Mouse (Mus musculus): Measurements from ENCODE around the gene Vps25. TPM values are rescaled to one million over a fixed set of nuclear protein-coding genes. Genes with fewer than 3 reads are reported as not detected.

Gene Vps25
- total RNA-seq, 2 experiments from 2014 or later, result 46.1 to 46.8 TPM

- no peak for DNase-seq (ENCODE audit: low spot score)
These were observed 18.9 kb downstream of the Vps25 start for GRCm38 (mm10) chr11:101272446-101272845.

DNA sequence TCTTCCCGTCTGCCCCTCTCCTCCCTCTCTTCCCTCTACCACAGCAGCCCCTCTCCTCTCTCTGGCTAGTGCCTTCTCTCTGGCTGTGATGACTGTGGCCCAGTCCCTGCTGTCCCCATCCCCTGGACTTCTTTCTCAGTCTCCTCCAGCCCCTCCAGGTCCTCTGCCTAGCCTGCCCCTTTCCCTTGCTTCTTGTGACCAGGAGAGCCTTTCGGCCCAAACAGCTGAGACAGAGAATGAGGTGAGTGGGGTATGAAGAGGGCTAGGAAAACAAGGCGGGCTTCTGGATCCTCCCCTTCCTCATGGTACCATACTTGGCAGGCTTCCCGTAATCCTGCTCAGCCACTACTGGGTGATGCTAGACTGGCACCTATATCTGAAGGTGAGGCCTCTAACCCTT, 21.8 kb downstream of the Vps25 start:
- no peak for DNase-seq (ENCODE audit: low spot score)

- DNase-seq (ENCODE audit: low spot score), result no peak
These were observed 23.0 kb downstream of the Vps25 start for GRCm38 (mm10) chr11:101276319-101277070.

GRCm38 (mm10) chr11:101277381-101278222, 24.1 kb downstream of the Vps25 start:
- DNase-seq (ENCODE audit: low spot score), result no peak

DNA sequence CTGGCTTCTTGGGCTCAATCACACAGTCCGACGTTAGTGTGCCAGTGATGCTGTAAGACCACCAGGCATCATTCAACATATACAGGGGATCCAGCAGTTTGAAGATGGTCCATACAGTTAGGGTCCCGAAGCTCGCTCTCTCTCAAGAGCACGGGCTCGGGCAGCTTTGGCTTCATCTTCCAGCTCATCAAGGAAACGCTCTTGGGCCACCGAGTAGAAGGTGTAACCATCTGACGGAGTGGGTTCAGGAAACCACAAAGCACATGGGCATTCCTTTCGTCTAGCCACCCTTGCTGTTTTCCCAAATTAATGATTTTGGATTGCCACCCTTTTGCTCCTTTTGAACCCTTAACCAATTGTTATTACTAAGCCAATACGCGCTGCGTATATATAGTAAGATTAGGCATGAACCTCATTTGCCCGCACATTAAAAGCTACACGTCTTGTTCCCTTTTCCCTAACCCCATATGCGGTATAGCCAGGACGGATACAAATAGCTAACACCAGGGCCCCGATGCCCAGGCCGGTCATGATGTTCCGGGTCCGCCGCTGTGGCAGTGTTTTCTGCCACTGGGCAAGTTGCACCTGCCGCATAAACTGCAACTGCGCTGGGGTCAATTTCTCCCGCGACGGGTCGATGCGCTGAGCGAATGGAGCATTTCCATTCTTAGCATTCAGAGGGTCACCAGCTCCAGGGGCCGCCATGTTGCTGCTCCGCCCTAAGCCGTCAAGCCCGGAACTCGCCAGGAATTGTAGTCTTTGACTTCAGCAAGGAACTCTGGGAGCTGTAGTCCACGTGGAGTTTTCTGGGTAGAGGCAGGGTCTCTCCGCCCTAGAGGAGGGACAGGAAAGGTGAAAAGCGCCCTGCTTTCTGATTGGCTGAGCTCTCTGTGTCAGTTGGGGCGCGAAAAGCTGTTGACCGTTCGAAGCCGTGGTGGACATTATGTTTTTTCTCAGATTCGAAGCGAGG, 25.0 kb downstream of the Vps25 start, which contains the start of the genes Cntd1 and Coa3:
TSS of gene Cntd1 (plus strand) at position 790 of the 970 bp plus-strand sequence.
TSS of gene Coa3 (minus strand) at position 892 of the 970 bp plus-strand sequence.
- DNase-seq (ENCODE audit: low spot score), result peak; percentile 88

DNA sequence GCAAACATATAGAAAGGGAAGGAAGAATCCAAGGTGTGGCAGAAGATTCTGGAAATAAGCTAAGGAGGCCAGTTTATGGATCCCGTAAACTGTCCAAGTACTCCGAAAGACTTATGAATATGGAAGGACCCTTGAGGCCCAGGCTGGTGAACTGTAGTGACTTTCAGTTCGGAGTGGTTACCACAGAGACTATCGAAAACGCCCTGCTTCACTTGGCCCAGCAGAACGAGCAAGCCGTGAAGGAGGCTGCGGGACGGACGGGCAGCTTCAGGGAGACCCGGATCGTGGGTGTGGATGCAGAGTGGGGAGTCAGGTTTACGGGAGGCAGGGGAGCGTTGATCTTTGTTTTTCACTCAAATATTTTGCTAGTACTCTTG, 25.7 kb downstream of the Vps25 start:
- no peak for DNase-seq (ENCODE audit: low spot score)

DNA sequence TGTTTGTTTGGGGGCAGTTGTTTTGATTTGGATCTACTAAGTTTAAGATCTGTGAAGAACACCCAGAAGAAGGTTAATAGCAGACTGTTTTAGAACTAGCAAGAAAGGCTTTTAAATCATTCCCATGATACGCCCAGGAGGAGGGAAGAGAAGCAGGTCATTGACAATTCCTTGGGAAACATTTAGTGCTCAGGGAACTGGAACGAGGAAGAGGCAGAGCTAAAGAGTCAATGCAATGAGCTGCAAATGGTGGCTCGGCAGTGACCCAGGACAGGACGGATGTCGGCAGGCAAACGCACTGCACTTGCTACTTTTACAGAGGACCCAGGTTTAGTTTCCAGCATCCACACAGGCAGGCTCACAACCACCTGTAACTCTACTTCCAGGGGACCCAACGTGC, 27.3 kb downstream of the Vps25 start:
- no peak for DNase-seq (ENCODE audit: low spot score)

- no peak for DNase-seq (ENCODE audit: low spot score)
These were observed 29.4 kb downstream of the Vps25 start for GRCm38 (mm10) chr11:101282896-101283295.

GRCm38 (mm10) chr11:101283805-101284204, 30.3 kb downstream of the Vps25 start:
- DNase-seq (ENCODE audit: low spot score), result no peak

GRCm38 (mm10) chr11:101287306-101287705, 33.8 kb downstream of the Vps25 start:
- DNase-seq (ENCODE audit: low spot score), result no peak

DNA sequence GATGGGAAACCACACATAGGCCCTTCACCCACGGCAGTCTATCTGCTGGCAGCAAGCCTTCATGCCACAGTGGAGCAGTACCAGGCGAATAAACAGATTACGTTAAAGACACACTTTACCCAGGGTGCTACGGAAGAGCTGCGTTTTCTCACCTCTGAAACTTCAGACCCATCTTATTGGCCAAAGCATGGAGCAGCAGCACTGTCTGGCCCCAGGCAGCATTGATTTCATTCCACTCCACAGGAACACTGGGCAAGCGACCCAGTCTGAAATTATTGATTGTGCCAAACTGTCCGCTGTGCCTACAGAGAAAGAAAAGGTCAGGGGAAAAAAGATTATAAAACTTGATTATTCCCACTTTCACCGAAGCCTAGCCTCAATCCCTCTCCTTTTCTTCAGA, 37.7 kb downstream of the Vps25 start:
- DNase-seq (ENCODE audit: low spot score), result no peak

- no peak for DNase-seq (ENCODE audit: low spot score)
These were observed 41.7 kb downstream of the Vps25 start for GRCm38 (mm10) chr11:101295191-101295590.

DNA sequence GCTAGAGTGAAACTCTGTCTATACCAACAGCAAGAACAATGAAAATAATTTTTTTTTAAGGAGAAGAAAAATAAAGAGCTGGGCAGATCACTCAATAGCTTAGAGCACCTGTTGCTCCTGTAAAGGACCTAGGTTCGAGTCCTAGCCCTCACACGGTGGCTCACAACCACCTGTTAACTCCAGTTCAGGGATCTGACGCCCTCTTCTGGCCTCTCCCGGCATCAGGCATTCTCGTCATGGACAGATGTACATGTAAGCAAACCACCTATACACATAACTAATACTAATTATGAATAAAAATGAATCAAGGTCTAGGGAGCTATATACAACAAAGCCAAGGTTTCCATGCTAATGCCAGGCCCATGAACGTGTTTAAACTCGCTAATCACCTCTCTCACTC, 47.4 kb downstream of the Vps25 start:
- DNase-seq (ENCODE audit: low spot score), result no peak

DNA sequence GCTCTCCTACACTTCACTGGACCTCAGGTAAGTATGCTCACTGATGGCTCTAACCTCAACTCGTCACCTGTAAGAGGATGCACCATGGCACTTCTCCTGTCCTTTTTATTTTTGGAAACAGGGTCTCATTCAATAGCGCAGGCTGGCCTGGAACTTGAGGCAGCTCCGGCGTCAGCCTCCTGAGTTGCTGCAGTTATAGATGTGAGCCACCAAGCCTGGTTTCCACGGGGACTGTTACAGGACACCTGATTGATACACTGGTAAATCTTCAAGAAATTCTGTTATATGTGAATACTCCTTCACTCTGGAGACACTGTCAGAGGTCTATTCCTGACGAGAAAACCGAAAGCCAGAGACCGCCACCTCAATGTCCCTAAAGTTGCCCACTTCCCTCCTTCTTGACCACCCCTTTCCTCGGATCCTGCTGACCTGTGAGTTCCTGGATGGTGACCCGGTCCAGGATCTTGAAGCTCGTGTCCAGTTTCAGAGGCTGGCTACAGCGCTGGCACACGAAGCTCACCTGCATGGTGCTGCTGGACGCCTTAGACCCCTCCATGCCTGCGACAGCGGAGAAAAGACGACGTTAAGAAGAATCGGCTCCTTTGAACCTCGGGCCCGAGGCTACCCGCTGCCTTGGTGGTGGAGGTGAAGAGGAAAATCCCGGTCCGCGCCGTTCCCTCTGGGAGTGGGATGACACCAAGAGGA, 47.9 kb downstream of the Vps25 start:
- no peak for DNase-seq (ENCODE audit: low spot score)

DNA sequence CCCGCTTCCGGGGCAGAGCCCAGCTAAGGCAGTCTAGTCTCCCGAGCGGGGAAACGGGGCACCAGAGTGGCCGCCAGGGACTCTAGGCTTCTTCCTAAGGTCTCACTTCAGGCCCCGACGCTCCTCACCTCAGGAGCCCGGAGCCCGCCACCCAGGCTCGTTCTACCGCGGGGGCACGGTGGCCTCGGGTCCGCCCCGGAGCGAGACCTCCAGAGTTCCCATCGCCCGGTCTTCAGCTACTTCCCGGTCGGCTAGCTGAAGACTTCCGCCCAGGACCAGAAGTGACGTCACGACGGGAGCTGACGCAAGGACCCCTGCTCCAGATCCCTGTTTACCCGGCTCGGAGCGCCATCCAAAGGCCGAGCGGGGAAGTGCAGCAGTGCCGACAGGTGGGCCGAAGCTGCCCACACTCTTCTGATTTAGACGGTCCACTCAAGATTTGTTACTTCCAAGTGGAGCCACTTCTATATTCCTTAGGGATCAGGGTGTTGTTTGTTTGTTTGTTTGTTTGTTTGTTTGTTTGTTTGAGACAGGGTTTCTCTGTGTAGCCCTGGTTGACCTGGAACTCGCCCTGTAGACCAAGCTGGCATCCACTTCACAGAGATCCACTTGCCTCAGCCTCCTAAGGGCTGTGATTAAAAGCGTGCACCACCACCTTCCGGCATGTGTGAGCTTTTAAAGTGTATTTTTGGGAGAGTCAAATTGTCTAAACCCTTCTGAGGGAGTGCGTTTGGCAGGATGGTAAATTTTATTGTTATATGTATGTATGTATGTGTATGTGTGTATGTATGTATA, 48.7 kb downstream of the Vps25 start, which contains the start of gene Becn1:
TSS of gene Becn1 (minus strand) at position 283 of the 795 bp plus-strand sequence.
- DNase-seq (ENCODE audit: low spot score), result peak; percentile 96

- DNase-seq (ENCODE audit: low spot score), result no peak
These were observed 54.2 kb downstream of the Vps25 start for GRCm38 (mm10) chr11:101307744-101308143.
